Mouse (Mus musculus) regulatory T cell (primary cell): ENCODE measurements around the gene St8sia4.
"Not testable (repeated sequence)": the region's sequence is repeated elsewhere in the genome, so short reads cannot be mapped to it uniquely, and the experiment has no call there.

Experiments
- in situ Hi-C: fragments of 300-600 bp; cut with MboI, MseI; formaldehyde crosslinking; loops from one replicate; pipeline ENCODE4 v1.15.1; 2025; ENCODE audit warnings: high pct_unique_total_duplicates

The St8sia4 gene

DNA sequence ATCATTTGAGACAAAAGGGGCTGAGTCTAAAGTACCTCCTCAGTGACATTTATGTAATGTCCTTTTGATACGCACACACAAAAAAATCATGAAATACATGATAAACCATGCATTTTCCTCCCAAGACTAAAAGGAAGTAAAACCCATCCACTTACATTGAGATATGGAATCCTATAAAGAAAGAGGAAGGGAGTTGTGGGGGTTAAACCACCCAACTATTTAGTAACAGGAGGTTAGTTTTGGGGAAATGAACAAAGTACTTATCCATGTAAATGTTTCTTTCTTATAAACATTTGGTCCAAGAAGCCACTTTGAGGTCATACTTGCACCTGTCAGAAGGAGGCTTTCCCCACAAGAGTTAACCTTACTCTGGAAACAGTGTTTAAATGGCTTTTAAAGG lies 69.3 kb downstream of the St8sia4 start:
- in situ Hi-C loops: no loop called here

DNA sequence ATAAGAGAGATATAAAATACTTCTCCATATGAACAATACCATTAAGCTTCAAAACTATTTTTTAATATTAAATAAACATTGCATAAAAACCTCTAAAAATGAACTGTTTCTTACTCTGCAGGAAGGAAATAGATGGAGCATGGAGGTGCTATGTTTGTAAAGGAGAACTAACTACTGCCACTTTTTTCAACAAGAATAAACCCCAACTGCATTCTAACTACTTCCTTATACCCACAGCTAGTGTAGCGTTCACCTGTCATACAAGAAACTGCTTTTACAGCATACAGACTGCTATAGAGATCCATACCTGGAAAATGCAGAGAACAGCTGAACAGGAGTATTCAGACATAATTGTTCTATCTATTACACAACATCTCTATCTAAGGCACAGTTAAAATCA lies 70.5 kb downstream of the St8sia4 start:
- in situ Hi-C loops: no loop called here

DNA sequence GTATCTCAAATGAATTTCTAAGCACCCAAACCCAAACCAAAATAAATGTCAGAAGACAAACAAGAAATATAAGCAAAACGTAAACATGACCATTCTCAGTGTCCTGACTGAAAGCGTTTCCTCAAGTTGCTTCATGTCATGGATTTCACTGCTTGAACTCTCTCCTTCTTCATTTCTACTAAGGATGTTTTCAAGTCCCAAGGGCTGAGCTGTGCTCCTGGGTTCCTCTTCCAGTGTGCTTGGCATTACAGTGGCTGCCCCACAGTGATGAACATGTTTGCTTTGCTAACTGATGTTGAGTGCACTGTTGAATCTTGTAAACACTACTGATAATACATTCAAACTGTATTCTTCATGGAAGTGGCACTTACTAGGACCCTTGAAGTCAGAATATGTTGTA lies 76.3 kb downstream of the St8sia4 start:
- in situ Hi-C loops: no loop called here

DNA sequence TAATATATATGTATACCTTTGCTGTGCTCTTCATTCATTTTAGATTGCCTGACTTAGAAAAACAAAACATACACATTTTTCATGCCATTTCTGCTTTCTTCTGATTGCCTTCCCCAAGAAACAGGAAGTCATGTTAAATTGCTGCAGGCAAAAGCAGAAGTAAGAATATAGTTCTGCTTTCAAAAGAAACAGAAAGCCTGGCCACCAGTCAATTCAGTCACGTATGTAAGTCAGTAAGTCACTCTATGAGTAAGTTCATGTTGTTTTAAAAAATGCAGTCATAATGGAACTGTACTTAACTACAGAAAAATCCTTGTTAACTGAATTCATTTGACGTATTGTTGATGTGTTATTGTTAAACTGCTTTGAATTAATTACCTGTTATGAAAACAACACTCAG lies 77.3 kb downstream of the St8sia4 start:
- in situ Hi-C loops: no loop called here

DNA sequence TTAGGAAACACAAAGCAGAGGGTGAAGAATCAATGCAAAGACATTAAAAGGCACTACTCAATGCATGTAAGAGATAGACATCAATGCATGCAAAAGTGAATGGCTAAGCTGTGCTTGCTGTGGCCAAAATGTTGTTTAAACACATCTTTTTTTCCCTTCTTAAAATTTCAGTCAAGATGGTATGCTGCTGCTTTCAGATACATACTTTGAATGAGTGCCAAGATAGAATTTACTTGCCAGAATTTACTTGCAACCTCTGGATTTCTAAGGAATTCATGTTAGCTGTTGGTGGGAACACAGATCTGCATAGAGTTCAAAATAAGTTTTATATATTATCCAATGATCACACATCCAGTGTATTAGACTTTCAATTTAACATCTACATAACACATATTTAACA lies 77.9 kb downstream of the St8sia4 start:
- in situ Hi-C loops: no loop called here

DNA sequence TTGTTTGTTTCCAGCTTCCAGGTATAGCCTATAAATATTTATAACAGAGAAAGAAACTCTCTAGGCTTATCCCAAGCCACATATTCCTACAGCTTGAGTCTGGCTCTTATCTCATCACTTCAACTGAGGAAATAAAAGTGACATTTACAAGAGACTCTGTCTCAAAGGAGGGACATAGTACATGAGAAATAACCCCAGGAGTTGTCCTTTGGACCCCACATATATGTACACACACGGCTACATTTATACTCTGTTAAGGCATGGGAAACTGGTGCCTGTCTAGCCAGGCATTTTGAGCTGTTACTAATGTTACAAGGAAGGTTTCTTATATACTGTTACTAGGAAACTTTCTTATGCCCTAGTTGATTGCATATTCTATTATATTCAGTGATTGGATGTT lies 84.1 kb downstream of the St8sia4 start:
- in situ Hi-C loops: no loop called here

DNA sequence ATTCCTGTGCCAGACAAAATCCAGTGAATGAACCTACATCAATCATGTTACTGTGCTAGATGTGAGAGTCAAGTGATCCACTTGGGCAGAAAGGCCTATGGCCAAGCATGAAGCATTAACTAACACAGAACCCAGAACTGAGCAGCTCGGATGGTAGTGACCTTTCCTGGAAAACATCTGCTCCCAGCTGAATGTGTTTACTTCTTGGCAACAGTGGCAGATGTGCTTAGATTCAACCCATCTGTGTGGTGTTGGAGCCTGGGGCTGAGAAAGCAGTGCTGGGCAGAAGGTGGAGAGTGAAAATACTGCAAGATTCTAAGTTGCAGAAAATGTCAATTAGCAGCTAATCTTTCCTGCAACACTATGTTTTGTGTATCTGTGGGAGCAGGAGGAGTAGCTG lies 85.1 kb downstream of the St8sia4 start:
- in situ Hi-C loops: no loop called here

DNA sequence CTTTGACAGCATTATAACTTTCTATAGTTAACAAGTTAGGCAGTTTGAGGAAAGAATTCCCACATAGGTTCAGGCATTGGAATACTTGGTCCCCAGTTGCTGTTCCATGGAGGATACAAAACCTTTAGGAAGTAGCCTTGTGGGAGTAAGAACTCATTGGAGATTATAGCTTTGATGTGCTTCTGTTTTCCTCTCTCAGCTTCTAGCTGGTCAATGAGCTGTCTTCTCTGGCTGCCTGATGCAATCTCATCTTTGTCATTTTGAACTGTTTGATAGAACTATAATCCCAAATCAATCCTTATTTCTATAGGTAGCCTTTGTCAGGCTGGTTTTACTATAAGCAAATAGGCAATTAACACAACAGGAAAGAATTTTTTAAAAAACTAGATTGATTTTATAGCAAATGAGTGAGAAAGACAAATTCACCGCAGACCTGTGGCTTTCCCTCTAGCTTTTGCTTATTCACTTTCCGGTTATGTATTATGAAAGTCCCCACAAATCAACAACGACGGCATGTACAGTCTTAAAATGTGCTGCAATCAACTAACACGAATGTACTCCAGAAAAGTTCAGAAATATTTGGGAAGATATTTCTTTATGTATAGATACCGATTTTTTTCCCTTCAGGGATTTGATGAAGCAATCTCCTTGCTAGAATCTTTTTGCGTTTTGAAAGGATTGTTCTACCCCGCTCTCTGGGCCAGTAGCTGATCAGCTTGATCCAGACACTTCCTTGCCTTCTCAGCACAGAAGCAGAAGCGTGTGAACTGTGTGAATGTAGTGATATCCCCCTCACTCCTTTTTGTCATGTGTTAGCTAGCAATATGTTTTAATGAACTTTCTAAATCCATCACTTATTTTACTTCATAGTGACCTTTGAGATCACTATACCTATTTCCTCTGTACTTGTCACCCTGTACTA lies 94.5 kb downstream of the St8sia4 start:
- in situ Hi-C loops: no loop called here

DNA sequence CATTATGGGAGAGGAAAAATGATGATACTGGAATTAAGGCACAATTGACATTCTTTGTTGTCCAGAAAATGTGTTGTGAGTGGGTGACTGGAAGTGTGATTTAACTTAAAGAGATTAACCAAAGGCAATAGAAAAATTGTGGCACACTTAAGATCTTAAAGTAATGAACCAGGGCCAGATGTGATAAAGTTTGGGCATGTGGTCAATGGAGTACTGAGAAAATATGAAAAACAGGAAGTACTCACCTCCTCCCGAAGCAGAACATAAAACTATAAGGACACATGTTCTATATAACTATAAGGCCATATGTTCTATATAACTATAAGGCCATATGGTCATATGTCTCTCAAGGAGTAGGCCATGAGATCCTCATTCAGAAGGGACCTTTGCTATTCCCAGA lies 96.3 kb downstream of the St8sia4 start:
- in situ Hi-C loops: no loop called here

DNA sequence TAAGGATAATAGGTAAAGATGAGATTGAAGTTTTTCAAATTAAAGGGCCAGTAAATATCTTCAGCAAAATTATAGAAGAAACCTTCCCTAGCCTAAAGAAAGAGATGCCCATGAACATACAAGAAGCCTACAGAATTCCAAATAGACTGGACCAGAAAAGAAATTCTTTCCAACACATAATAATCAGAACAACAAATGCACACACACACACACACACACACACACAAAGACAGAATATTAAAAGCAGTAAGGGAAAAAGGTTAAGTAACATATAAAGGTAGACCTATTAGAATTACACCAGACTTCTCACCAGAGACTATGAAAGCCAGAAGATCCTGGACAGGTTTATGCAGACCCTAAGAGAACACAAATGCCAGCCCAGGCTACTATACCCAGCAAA lies 112.8 kb downstream of the St8sia4 start:
- in situ Hi-C loops: not testable (repeated sequence)

DNA sequence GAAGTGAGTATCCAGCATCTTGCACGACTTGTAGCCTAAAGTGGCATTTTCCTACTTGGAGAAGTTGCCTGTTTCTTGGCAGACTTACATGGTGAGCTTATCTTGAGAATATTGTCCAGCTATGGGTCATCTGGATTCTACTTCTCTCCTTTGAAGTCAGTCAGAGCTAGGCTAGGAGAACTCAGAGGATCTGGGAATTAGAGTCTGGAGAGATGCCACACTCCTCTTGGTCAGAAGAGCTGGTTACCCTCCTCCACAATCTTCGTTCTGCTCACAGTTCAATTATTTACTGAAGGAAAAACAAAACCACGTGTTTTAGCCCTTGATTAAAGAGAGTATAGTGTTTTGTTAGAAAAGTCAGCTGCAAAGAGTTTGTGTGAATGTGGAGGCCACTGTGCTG lies 125.9 kb downstream of the St8sia4 start:
- in situ Hi-C loops: no loop called here
